Mouse (Mus musculus): ENCODE measurements around the gene Slc35a3.

DNA sequence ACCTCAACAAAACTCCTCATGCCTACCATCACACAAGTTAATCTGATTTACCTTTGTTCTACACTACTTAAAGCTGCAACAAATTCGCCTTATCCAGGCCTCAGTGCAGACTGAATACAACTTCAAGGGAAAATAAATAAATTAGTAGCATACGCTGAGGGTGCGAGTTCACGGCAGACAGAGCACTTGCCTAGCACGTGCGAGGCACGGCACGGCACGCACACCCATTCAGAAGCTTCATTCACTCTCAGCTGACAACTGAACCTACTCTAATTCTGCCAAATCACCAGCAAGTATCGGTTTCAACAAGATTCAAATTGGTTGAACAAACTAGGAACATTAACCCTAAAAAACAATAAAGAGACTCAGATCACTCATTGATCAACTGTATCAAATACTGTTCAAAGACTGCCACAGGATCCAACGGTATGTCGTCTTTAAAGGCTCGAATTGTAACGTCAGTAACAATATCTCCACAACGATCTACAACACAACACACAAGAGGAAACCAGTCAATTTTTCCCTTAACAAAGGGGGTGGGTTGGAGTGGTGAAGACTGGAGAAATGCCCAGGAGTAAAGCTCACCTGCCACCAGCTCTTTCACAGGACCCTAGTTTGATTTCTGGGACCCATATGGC lies 53.6 kb downstream of the Slc35a3 start:
- TF ChIP-seq GATA1 (IDR thresholded peaks at IDR 0.05; ENCODE audit: borderline replicate concordance, low read length) (no peak), FLI1 (IDR thresholded peaks at IDR 0.05; ENCODE audit: low read length) (no peak)
